Mouse (Mus musculus) ES-Bruce4 (cell line): ENCODE data around the gene Amz2. TPM values are rescaled to one million over a fixed set of nuclear protein-coding genes. Genes with fewer than 3 reads are reported as not detected.
"Not testable (repeated sequence)": the region's sequence is repeated elsewhere in the genome, so short reads cannot be mapped to it uniquely, and the experiment has no call there.

Source experiments
- H3K27ac ChIP-seq: 2 replicates; pipeline ENCODE4 v1.5.1; 2012; ENCODE audit warnings: low read length, inconsistent platforms; ENCODE audit not compliant: insufficient read depth
- H3K27me3 ChIP-seq: 2 replicates; pipeline ENCODE4 v1.6.1; 2012; ENCODE audit warnings: mild to moderate bottlenecking, low read length, inconsistent platforms; ENCODE audit not compliant: control insufficient read depth, poor library complexity, insufficient read depth, severe bottlenecking
- H3K36me3 ChIP-seq: 2 replicates; pipeline ENCODE4 v1.6.1; 2012; ENCODE audit warnings: inconsistent platforms, mild to moderate bottlenecking, low read length, moderate library complexity; ENCODE audit not compliant: control insufficient read depth, poor library complexity, insufficient read depth, severe bottlenecking
- H3K4me1 ChIP-seq: one replicate; pipeline ENCODE4 v1.8.1; 2011; ENCODE audit warnings: low read length; ENCODE audit not compliant: control insufficient read depth, insufficient read depth
- H3K4me3 ChIP-seq: 2 replicates; pipeline ENCODE4 v1.5.1; 2011; ENCODE audit warnings: low read depth, mild to moderate bottlenecking, low read length
- H3K9ac ChIP-seq: 2 replicates; pipeline ENCODE4 v1.6.1; 2012; ENCODE audit warnings: low read depth, mild to moderate bottlenecking, inconsistent platforms; ENCODE audit not compliant: poor library complexity, severe bottlenecking
- H3K9me3 ChIP-seq: replicated peaks from 2 replicates; pipeline ENCODE4 v1.6.1; 2012; ENCODE audit warnings: mild to moderate bottlenecking, low read length, inconsistent platforms; ENCODE audit not compliant: control insufficient read depth, poor library complexity, insufficient read depth, severe bottlenecking
- CTCF ChIP-seq: IDR thresholded peaks from one replicate; pipeline ENCODE4 v1.8.1; 2011; ENCODE audit warnings: low read depth, low read length
- EP300 ChIP-seq: IDR thresholded peaks from 2 replicates; pipeline ENCODE4 v1.6.1; 2011; ENCODE audit warnings: low read depth, low read length; ENCODE audit not compliant: insufficient read depth
- POLR2A ChIP-seq: IDR thresholded peaks from one replicate; pipeline ENCODE4 v1.8.1; 2011; ENCODE audit warnings: low read length; ENCODE audit not compliant: insufficient read depth
- polyA plus RNA-seq: library from polyadenylated mRNA; stranded (reverse); fragments of >200 nt; gene quantifications from 2 replicates; pipeline ENCODE4 v1.2.4, GENCODE M21; 2011; ENCODE audit warnings: low read depth; ENCODE audit not compliant: missing spikeins, insufficient read depth, insufficient read length

The Amz2 gene
- polyA plus RNA-seq, 1 experiment, result 78.5 TPM

DNA sequence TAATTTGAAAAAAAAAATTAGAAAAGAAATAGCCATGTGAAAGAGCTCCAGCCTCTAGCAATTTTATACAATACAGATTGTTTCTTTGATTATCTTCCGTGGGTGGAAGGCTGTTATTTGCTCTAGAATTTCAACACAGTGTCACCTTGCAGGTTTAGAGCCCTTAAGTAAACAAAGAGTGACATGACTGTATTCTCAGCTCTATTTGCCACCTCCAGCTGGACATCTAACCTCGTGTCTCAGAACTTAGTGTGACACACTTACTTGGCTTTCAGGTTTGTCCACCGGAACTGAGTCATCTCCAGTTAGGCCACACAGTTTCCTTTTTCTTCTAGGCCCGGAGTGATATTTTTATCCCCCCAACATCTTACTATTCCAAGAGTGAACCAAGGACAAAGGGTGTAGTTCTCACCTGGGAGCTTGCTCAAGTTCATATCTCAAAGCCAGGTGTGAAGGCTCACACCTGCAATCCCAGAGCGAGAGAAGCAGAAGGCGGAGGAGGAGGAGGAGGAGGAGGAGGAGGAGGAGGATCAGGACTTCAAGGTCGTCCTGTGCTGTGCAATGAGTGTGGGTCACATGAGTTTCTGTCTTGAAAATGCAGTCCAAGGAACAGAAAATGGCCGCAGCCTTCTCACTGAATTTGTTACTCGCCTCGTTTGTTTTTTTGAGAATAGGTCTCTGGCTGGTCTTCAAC is 62.4 kb downstream of the Amz2 start:
- H3K4me1 ChIP-seq, result no peaks in the 10 kb centered on the region
- H3K36me3 ChIP-seq, result no peaks in the 10 kb centered on the region
- TF ChIP-seq CTCF, result no peak
- TF ChIP-seq EP300, result no peak
- TF ChIP-seq POLR2A, result no peak
- no peak overlapping the region for H3K27ac ChIP-seq
- H3K9ac ChIP-seq, result no peak overlapping the region
- no peaks in the 10 kb centered on the region for H3K9me3 ChIP-seq
- no peaks in the 10 kb centered on the region for H3K27me3 ChIP-seq
- H3K4me3 ChIP-seq, result no peak overlapping the region

DNA sequence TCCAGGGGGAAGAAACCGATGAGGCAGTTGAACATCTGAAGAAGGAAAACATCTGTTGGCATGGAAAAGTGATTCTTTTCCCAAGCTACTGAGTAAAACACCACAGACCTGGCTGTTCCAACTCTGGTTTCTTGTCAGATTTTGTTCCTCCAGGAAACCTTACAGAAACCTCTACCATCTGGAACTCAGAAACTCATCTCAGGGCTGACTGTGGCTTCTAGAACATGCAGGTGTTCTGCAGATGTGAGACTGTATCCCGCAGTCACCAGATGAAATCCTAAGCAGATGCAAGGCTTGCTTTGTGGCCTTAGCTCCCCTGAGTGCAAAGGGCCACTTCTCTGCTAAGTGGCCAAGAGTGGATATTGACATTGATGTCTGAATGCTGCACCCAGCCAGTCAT is 64.0 kb downstream of the Amz2 start:
- no peaks in the 10 kb centered on the region for H3K27me3 ChIP-seq
- H3K4me3 ChIP-seq, result no peak overlapping the region
- H3K27ac ChIP-seq, result no peak overlapping the region
- no peak overlapping the region for H3K9ac ChIP-seq
- no peaks in the 10 kb centered on the region for H3K9me3 ChIP-seq
- H3K36me3 ChIP-seq, result no peaks in the 10 kb centered on the region
- no peaks in the 10 kb centered on the region for H3K4me1 ChIP-seq
- TF ChIP-seq POLR2A, result no peak
- no peak for TF ChIP-seq CTCF
- no peak for TF ChIP-seq EP300

DNA sequence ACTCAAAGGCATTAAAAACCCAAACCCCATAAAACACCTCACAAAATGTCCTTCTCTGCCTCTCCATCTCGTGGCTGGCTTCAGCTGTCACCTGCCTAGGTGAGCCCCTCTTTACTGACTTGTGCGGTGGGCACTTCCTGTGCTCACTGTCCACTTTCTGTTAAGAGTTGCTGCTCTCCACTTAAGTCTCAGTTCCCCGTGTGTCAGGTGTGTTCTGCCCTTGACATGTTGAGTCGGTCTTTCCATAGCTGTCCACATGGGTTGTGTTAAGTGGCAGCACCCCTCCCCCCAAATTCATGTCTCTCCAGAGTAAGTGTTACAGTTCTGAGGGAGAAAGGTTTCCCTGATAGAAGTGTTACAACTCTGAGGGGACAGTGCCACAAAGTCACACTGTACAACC is 66.1 kb downstream of the Amz2 start:
- no peaks in the 10 kb centered on the region for H3K9me3 ChIP-seq
- H3K4me3 ChIP-seq, result no peak overlapping the region
- H3K27ac ChIP-seq, result no peak overlapping the region
- TF ChIP-seq CTCF (no peak), POLR2A (no peak), EP300 (no peak)
- H3K27me3 ChIP-seq, result no peaks in the 10 kb centered on the region
- H3K9ac ChIP-seq, result no peak overlapping the region
- no peaks in the 10 kb centered on the region for H3K4me1 ChIP-seq
- no peaks in the 10 kb centered on the region for H3K36me3 ChIP-seq

DNA sequence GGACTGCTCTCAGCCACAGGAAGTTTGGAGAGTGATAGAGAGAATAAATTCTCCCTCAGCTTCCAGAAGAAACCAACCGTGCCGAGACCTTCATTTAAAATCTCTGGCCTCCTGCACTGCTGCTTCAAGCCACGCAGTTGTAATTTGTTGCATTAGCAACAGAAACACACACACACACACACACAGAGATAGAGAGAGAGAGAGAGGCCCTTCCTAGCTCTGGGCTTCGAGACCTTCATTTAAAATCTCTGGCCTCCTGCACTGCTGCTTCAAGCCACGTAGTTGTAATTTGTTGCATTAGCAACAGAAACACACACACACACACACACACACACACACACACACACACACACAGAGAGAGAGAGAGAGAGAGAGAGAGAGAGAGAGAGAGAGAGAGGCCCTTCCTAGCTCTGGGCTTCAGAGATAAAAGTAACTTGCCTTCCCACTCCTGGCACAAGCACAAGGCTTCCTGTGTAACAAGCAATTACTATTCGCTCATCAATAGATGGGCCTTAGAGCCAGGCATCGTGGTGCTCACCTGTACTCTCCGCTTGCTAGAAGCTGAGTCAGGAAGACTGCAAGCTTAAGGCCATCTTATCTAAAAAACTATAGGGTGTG is 67.2 kb downstream of the Amz2 start:
- H3K4me1 ChIP-seq, H3K36me3 ChIP-seq, H3K9ac ChIP-seq: not testable (repeated sequence)

DNA sequence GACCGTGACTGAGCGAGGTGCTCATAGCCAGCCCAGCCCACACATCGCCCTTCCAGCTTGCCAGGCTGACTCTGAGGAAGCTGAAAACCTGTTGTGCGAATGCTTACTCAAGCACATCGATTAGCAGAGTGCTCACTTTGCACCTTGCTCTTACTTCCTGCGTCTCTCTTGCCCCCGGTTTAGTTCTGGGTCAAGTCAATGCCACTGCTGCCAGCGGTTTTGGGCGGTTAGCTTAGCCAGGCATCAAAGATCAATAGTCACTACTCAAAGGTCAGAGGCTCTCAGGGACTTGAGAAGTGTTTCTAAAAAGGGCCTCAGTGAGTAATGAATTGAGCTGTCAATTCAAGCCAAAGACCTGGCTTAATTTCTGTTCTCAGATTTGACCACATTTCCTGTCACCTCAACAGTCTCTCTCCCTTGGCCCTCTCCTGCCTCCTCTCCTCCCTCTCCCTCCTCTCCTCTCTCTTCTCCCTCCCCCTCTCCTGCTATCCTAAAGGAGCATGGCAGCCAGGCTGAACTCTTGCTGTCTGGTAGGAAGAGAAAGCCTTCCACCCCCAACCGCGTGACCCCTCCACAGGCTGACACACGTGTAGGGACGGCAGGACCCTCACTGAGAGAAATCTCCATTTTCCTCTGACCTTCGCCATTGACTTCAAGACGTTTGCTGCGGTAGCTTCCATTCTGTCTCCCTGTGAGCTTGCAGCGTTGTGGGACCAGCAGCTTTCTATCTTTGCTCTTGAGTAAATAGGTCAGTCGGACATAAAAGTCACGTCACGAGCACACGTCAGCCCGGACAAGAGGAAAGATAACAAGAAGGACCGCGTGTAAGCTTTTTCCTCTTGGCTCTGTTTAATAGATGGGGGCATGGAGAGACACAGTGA is 69.4 kb downstream of the Amz2 start:
- Histone ChIP-seq H3K4me3 (no peak overlapping the region), H3K36me3 (no peaks in the 10 kb centered on the region), H3K27me3 (no peaks in the 10 kb centered on the region), H3K9ac (no peak overlapping the region), H3K4me1 (no peaks in the 10 kb centered on the region), H3K27ac (no peak overlapping the region), H3K9me3 (no peaks in the 10 kb centered on the region)
- TF ChIP-seq EP300, result no peak
- no peak for TF ChIP-seq CTCF
- TF ChIP-seq POLR2A, result no peak

More for the DNA sequence above, 67.2 kb downstream of the Amz2 start:
- H3K9me3 ChIP-seq, H3K4me3 ChIP-seq, H3K27ac ChIP-seq, H3K27me3 ChIP-seq: not testable (repeated sequence)
